ENCODE assay signal across 20 mouse cellular contexts in the genomic region with DNA sequence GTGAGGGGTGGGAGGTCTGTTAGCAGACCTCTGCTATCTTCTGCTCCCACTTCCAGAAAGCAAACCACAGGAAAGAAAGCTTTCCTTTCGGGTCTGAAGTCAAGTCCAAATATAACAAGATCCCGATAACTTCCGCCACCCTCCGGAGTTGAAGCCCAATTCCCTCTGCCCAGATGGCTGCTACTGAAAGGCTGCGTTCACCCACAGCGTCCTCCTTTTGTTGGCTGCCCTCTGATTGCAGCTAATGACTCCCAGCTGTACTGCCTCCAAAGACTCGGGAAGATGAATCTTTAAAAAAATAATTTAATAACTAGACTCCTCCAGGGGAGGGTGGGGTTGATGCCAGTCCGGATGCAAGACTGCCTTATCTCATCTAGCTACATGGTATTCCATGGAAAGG.
DNase-seq lines count a peak whose midpoint lies in the region; ATAC-seq lines count a peak whose summit lies in the region.
"Had no signal": no experiment of that assay in that cellular context is flagged by ENCODE, and none has a peak within 500 bp of the region (broad histone marks: within the 10 kb centered on the region; RNA-seq: fewer than 3 reads in every experiment).

No protein-coding gene starts in this region.

- DNase-seq in heart, postnatal 25 days (ENCODE audit: low spot score) = no peak
- DNase-seq in embryonic facial prominence, embryonic 14.5 days (ENCODE audit: low spot score) = peak; percentile 46
- no peak for DNase-seq in kidney, adult 18-20 months
- DNase-seq in neural tube, embryonic 10.5 days (ENCODE audit: extremely low spot score, low spot score) = no peak
- no peak for DNase-seq in T-cell, adult 2 months (ENCODE audit: low spot score)
- DNase-seq: adrenal gland, postnatal 14 days; cerebellum, adult 2 months; gastrocnemius, postnatal 10 days; heart, postnatal 14 days; kidney, adult 8-10 months had no signal

- 47% methylated on average over 8 of the region's 8 CpGs for WGBS in forebrain, embryonic 16.5 days
- WGBS in forebrain, embryonic 15.5 days = 54% methylated on average over 8 of the region's 8 CpGs
- 45% methylated on average over 8 of the region's 8 CpGs for WGBS in heart, embryonic 13.5 days
- 20% methylated on average over 8 of the region's 8 CpGs for WGBS in embryonic facial prominence, embryonic 14.5 days

- H3K9me3 ChIP-seq in forebrain, embryonic 16.5 days (ENCODE audit: control insufficient read depth, low read length) = no peaks in the 10 kb centered on the region
- no peaks in the 10 kb centered on the region for H3K9me3 ChIP-seq in forebrain, embryonic 15.5 days
- H3K9me3 ChIP-seq in heart, embryonic 13.5 days = no peaks in the 10 kb centered on the region
- no peaks in the 10 kb centered on the region for H3K9me3 ChIP-seq in embryonic facial prominence, embryonic 14.5 days (ENCODE audit: control insufficient read depth, low read length)
- H3K9me3 ChIP-seq: embryonic facial prominence, embryonic 12.5 days; forebrain, embryonic 10.5 days; heart, embryonic 15.5 days; hindbrain, embryonic 15.5 days had no signal

- peaks cover 12% of the 10 kb centered on the region; the same call in 1 of the 2 replicates for H3K4me1 ChIP-seq in forebrain, embryonic 16.5 days (replicated peaks; ENCODE audit: control insufficient read depth, insufficient read depth, low read length)
- peaks cover 17% of the 10 kb centered on the region for H3K4me1 ChIP-seq in forebrain, embryonic 15.5 days
- peaks cover 7% of the 10 kb centered on the region; the same call in 1 of the 2 replicates for H3K4me1 ChIP-seq in heart, embryonic 13.5 days
- H3K4me1 ChIP-seq in embryonic facial prominence, embryonic 14.5 days (ENCODE audit: control insufficient read depth, insufficient read depth, low read length) = peaks cover 6% of the 10 kb centered on the region; the same call in 1 of the 2 replicates
- H3K4me1 ChIP-seq: hindbrain, embryonic 15.5 days had no signal

- no peak overlapping the region for H3K27ac ChIP-seq in forebrain, embryonic 16.5 days (ENCODE audit: low read length)
- H3K27ac ChIP-seq in forebrain, embryonic 15.5 days (replicated peaks) = no peak overlapping the region; the same call in 1 of the 2 replicates
- no peak overlapping the region for H3K27ac ChIP-seq in heart, embryonic 13.5 days (replicated peaks)
- no peak overlapping the region for H3K27ac ChIP-seq in embryonic facial prominence, embryonic 14.5 days (replicated peaks; ENCODE audit: low read depth, low read length)
- H3K27ac ChIP-seq: embryonic facial prominence, embryonic 12.5 days; forebrain, embryonic 10.5 days; heart, embryonic 15.5 days; hindbrain, embryonic 15.5 days had no signal

- H3K27me3 ChIP-seq in forebrain, embryonic 16.5 days (replicated peaks; ENCODE audit: control insufficient read depth, insufficient read depth, low read length) = no peaks in the 10 kb centered on the region
- no peaks in the 10 kb centered on the region for H3K27me3 ChIP-seq in forebrain, embryonic 15.5 days
- H3K27me3 ChIP-seq in heart, embryonic 13.5 days (replicated peaks) = no peaks in the 10 kb centered on the region
- no peaks in the 10 kb centered on the region for H3K27me3 ChIP-seq in embryonic facial prominence, embryonic 14.5 days (replicated peaks; ENCODE audit: control insufficient read depth, insufficient read depth, low read length)
- H3K27me3 ChIP-seq: embryonic facial prominence, embryonic 12.5 days; heart, embryonic 15.5 days; hindbrain, embryonic 15.5 days had no signal

- no peak overlapping the region for H3K4me3 ChIP-seq in forebrain, embryonic 16.5 days (replicated peaks; ENCODE audit: low read length)
- H3K4me3 ChIP-seq in forebrain, embryonic 15.5 days = no peak overlapping the region
- no peak overlapping the region for H3K4me3 ChIP-seq in heart, embryonic 13.5 days
- no peak overlapping the region for H3K4me3 ChIP-seq in embryonic facial prominence, embryonic 14.5 days (ENCODE audit: low read depth, low read length)
- H3K4me3 ChIP-seq: embryonic facial prominence, embryonic 12.5 days; erythroblast, embryonic 14.5 days; forebrain, embryonic 10.5 days; heart, embryonic 15.5 days; hindbrain, embryonic 15.5 days had no signal

- intact Hi-C loops in heart, postnatal 25 days (cut with DNase I) = no loop called here

- no peaks in the 10 kb centered on the region for H3K36me3 ChIP-seq in forebrain, embryonic 16.5 days (ENCODE audit: control insufficient read depth, insufficient read depth)
- H3K36me3 ChIP-seq in forebrain, embryonic 15.5 days = no peaks in the 10 kb centered on the region
- H3K36me3 ChIP-seq in heart, embryonic 13.5 days = no peaks in the 10 kb centered on the region
- H3K36me3 ChIP-seq in embryonic facial prominence, embryonic 14.5 days (ENCODE audit: control insufficient read depth, insufficient read depth, low read length) = no peaks in the 10 kb centered on the region
- H3K36me3 ChIP-seq: embryonic facial prominence, embryonic 12.5 days; forebrain, embryonic 10.5 days; heart, embryonic 15.5 days; hindbrain, embryonic 15.5 days had no signal

- peak; percentile 64 for ATAC-seq in forebrain, embryonic 16.5 days
- ATAC-seq in forebrain, embryonic 15.5 days (replicated peaks) = no peak
- ATAC-seq in heart, embryonic 13.5 days (ENCODE audit: extremely low read depth, insufficient number of reproducible peaks, low FRiP score, low TSS enrichment) = no peak
- no peak for ATAC-seq in embryonic facial prominence, embryonic 14.5 days (ENCODE audit: low read depth)
- ATAC-seq: activated CD4-positive, CD25-positive, alpha-beta regulatory T cell, adult 4 months; intestine, embryonic 16.5 days had no signal

- H3K4me2 ChIP-seq in forebrain, embryonic 16.5 days (ENCODE audit: low read length) = no peak overlapping the region
- no peak overlapping the region for H3K4me2 ChIP-seq in forebrain, embryonic 15.5 days (replicated peaks)
- H3K4me2 ChIP-seq in heart, embryonic 13.5 days = peak overlapping the region; percentile 13; the same call in 1 of the 2 replicates
- no peak overlapping the region for H3K4me2 ChIP-seq in embryonic facial prominence, embryonic 14.5 days (ENCODE audit: low read depth, low read length)
- H3K4me2 ChIP-seq: embryonic facial prominence, embryonic 12.5 days; heart, embryonic 15.5 days; hindbrain, embryonic 15.5 days had no signal

- no peak overlapping the region for H3K9ac ChIP-seq in forebrain, embryonic 16.5 days (replicated peaks; ENCODE audit: low read depth, low read length)
- H3K9ac ChIP-seq in forebrain, embryonic 15.5 days (replicated peaks) = no peak overlapping the region
- no peak overlapping the region for H3K9ac ChIP-seq in heart, embryonic 13.5 days
- no peak overlapping the region for H3K9ac ChIP-seq in embryonic facial prominence, embryonic 14.5 days (ENCODE audit: low read depth, low read length)
- H3K9ac ChIP-seq: embryonic facial prominence, embryonic 12.5 days; heart, embryonic 15.5 days; hindbrain, embryonic 15.5 days had no signal
